Mouse (Mus musculus): Measurements from ENCODE around the gene Tspo2. TPM values are rescaled to one million over a fixed set of nuclear protein-coding genes. Genes with fewer than 3 reads are reported as not detected.

Tspo2 gene
- polyA plus RNA-seq, 1 experiment from 2014 or later = 0.24 TPM

DNA sequence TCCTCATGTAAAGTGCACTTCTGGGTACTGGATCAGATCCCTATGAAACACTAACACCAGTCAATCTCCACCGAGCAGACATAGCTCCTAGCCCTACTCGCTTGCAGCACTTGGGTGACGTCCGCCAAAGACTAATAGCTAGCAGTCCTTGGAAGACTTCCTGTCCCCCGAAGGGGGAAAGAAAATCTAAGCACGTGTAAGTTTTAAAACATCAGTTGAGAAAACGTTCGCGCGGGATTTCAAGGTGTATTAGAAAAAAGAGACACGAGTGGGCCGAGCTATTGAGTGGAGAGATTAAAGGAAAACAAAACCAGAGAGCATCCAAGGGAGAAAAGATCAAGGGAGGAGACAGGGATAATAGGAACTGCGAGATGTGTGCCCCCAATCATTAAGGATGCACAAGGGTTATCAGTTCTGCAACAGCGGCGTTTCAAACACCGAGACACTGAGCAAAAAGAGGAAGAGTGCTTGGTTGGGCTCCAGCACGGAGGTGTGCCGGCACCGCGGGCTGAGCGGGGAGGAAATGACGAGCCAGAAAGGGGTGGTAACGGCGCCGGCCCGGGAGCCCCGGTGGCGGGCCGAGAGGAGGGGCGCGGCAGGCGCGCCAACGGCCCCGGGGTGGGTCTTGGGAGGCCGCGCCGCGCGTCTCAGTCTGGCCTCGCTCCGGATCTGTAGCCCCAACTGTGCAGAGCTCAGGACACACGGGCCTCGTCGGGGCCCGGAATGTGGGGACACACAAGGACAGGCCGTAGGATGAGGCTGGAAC is 42.6 kb downstream of the Tspo2 start:
- Histone ChIP-seq H3K36me3 (replicated peaks) (peaks cover 33% of the 10 kb centered on the region), H3K27ac (replicated peaks) (peak overlapping the region; percentile 99), H3K4me1 (peaks cover 28% of the 10 kb centered on the region), H3K4me3 (peak overlapping the region; percentile 89), H3K27me3 (replicated peaks; ENCODE audit: low read depth, poor library complexity, severe bottlenecking) (no peaks in the 10 kb centered on the region), H3K9me3 (no peaks in the 10 kb centered on the region)
- under 1% methylated on average over 47 of the region's 47 CpGs for WGBS
- peak; percentile 84 for DNase-seq (ENCODE audit: low spot score)

DNA sequence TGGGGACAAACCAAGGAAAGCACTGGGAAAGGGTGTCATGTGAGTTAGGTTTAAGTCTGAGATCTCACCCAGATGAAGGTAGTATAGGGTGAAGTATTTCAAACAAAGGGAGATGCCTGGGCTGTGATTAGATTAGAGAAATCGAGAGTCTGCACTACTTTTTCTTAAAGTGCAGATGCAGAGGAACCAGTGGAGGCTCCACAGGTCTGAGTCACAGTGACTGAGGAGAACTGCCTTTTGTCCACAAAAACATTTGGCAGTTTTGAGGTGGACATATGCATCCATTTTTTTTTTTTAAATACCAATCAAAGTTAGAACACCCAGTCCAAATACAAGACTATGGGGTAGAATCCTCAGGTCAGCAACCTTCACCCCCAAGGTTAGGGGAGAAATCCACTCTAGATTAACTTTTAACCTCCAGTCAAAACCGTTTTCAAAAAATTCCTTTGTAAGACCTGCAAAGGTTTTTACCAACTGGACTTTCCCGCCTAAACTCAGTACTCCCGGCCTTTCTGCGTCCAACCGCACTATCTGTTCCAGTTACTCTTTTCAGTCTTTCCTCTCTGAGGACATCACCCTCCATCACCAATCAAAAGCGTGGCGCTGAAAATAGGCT is 43.3 kb downstream of the Tspo2 start:
- Histone ChIP-seq H3K36me3 (replicated peaks) (peaks cover 28% of the 10 kb centered on the region), H3K9me3 (no peaks in the 10 kb centered on the region), H3K27ac (replicated peaks) (peak overlapping the region; percentile 99), H3K4me3 (peak overlapping the region; percentile 89), H3K4me1 (peaks cover 28% of the 10 kb centered on the region), H3K27me3 (replicated peaks; ENCODE audit: low read depth, poor library complexity, severe bottlenecking) (no peaks in the 10 kb centered on the region)
- WGBS = 23% methylated on average over 8 of the region's 8 CpGs
- no peak for DNase-seq (ENCODE audit: low spot score)

DNA sequence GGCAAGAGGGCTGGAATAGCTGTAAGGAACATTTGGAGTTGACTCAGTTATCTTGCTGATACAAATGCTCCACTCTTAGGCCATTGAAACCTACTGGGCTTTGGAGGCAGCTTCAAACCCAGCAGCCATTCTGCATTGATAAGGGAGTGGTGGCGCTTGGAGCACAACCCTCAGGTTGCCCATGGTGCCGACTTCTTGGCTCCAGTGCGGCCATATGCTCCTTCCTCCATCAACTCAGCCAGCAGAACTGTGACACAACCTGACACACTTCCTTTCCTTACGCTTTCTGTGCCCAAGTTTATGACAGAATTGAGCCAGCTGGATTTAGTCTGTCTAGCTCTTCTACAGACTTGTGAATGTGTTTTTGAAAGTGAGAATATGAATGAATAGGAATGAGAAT is 44.2 kb downstream of the Tspo2 start:
- WGBS = 87% methylated on average over 4 of the region's 4 CpGs
- no peak for DNase-seq (ENCODE audit: low spot score)
- Histone ChIP-seq H3K4me1 (peaks cover 28% of the 10 kb centered on the region), H3K36me3 (replicated peaks) (peaks cover 28% of the 10 kb centered on the region), H3K27me3 (replicated peaks; ENCODE audit: low read depth, poor library complexity, severe bottlenecking) (no peaks in the 10 kb centered on the region), H3K4me3 (peak overlapping the region; percentile 89), H3K27ac (replicated peaks) (peak overlapping the region; percentile 99), H3K9me3 (no peaks in the 10 kb centered on the region)

DNA sequence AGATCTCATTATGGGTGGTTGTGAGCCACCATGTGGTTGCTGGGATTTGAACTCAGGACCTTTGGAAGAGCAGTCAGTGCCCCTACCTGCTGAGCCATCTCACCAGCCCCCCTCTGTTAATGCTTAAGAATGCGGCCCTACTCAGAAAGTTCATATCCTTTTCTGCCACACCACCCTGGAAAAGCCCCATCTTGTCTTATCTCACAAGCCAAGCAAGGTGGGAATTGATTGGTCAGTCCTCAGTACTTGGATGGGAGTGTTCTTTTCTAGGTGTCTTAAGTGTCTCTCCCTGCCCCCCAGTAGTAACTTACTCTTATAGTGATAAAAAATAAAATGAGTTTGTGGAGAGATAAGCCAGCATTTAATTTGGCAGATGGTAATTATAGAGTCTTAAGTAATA is 46.6 kb downstream of the Tspo2 start:
- peaks cover 32% of the 10 kb centered on the region for H3K36me3 ChIP-seq (replicated peaks)
- WGBS = 81% methylated on average over 1 of the region's 1 CpGs

DNA sequence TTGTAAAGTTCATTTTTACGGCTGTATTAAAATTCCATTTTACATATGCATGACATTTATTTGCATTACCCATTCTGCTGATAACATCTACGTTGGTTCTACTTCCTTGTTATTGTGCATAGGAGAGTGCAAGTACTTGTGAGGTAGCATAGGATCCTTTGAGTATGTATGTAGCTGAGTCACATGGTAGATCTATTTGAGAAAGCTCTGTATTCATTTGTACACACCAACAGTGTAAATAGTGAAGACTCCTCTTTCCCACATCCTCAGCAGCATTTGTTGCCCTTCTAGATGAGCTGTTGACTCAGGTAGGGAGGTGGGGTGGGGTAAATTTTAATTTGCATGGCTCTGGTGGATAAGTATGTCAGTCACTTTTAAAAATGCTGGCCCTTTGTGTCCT is 47.5 kb downstream of the Tspo2 start:
- H3K27me3 ChIP-seq (replicated peaks; ENCODE audit: low read depth, poor library complexity, severe bottlenecking) = no peaks in the 10 kb centered on the region
- DNase-seq (ENCODE audit: low spot score) = no peak
- no peak overlapping the region for H3K4me3 ChIP-seq
- 91% methylated on average over 2 of the region's 2 CpGs for WGBS
- peaks cover 41% of the 10 kb centered on the region for H3K36me3 ChIP-seq (replicated peaks)
- H3K4me1 ChIP-seq = peaks cover 14% of the 10 kb centered on the region
- no peaks in the 10 kb centered on the region for H3K9me3 ChIP-seq
- H3K27ac ChIP-seq (replicated peaks) = no peak overlapping the region

More for the DNA sequence above, 46.6 kb downstream of the Tspo2 start:
- Histone ChIP-seq H3K4me1 (peaks cover 14% of the 10 kb centered on the region), H3K27me3 (replicated peaks; ENCODE audit: low read depth, poor library complexity, severe bottlenecking) (no peaks in the 10 kb centered on the region), H3K9me3 (no peaks in the 10 kb centered on the region), H3K27ac (replicated peaks) (no peak overlapping the region), H3K4me3 (no peak overlapping the region)
- DNase-seq (ENCODE audit: low spot score) = no peak

DNA sequence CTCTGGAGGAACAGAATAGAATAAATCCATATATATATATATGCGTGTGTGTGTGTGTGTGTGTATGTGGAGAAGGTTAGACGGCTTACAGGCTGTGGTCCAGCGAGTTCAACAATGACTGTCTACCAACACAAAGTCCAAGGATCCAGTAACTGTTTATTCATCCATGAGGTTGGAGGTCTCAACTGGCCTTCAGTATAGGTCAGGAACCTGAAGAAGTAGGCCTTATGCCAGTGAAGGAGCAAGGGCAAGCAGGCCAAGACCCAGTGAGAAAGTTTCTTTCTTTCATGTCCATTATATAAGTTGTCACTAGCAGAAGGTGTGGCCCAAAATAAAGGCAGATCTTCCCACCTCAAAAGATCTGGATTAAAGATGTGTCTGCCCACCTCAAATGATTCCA is 48.6 kb downstream of the Tspo2 start:
- H3K27ac ChIP-seq (replicated peaks) = no peak overlapping the region
- no peaks in the 10 kb centered on the region for H3K9me3 ChIP-seq
- H3K4me1 ChIP-seq = peaks cover 8% of the 10 kb centered on the region
- no peak overlapping the region for H3K4me3 ChIP-seq
- peaks cover 51% of the 10 kb centered on the region for H3K36me3 ChIP-seq (replicated peaks)
- H3K27me3 ChIP-seq (replicated peaks; ENCODE audit: low read depth, poor library complexity, severe bottlenecking) = no peaks in the 10 kb centered on the region
- WGBS = 93% methylated on average over 3 of the region's 3 CpGs
- DNase-seq (ENCODE audit: low spot score) = no peak

DNA sequence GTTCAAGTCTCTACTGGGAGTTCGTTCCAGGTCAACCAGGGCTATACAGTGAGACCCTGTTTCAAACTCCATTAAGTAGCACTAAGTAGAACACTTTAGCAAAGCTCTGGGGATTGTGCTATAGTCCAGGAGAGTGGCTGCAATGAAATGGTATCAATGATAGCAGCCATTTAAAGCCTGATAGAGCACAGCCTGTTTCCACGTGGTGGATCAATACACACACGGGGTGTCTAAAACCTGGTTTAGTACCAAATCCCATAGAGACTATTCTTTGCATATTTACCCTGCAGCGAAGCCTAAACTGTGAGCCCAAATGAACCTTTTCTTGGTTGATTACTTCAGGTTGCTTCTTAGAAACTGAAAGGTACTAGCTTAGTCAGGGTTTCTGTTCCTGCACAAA is 49.6 kb downstream of the Tspo2 start:
- H3K27me3 ChIP-seq (replicated peaks; ENCODE audit: low read depth, poor library complexity, severe bottlenecking) = no peaks in the 10 kb centered on the region
- H3K4me3 ChIP-seq = no peak overlapping the region
- peaks cover 59% of the 10 kb centered on the region for H3K36me3 ChIP-seq (replicated peaks)
- 87% methylated on average over 4 of the region's 4 CpGs for WGBS
- no peak for DNase-seq (ENCODE audit: low spot score)
- H3K4me1 ChIP-seq = no peaks in the 10 kb centered on the region
- H3K27ac ChIP-seq (replicated peaks) = no peak overlapping the region
- no peaks in the 10 kb centered on the region for H3K9me3 ChIP-seq

Other genes starting within 250 kb of the Tspo2 start
- not detected in 2 replicates for gene Trem1, start 218.8 kb downstream of the Tspo2 start, polyA plus RNA-seq (2016; fragmentation: Nextera tagmentation; extraction: Ambion mirVana)
- not detected in 2 replicates for gene Trem3, start 203.7 kb downstream of the Tspo2 start, polyA plus RNA-seq (2016; fragmentation: Nextera tagmentation; extraction: Ambion mirVana)
- gene Treml4, start 187.2 kb downstream of the Tspo2 start, polyA plus RNA-seq (2016; fragmentation: Nextera tagmentation; extraction: Ambion mirVana) = 0.11 and 0.16 TPM in 2 replicates
- 0.28 and 0.40 TPM in 2 replicates for gene Treml2, start 152.0 kb downstream of the Tspo2 start, polyA plus RNA-seq (2016; fragmentation: Nextera tagmentation; extraction: Ambion mirVana)
- gene B430306N03Rik, start 135.4 kb downstream of the Tspo2 start, polyA plus RNA-seq (2016; fragmentation: Nextera tagmentation; extraction: Ambion mirVana) = not detected in 2 replicates
- 0.59 and 2.5 TPM in 2 replicates for gene Trem2, start 105.1 kb downstream of the Tspo2 start, polyA plus RNA-seq (2016; fragmentation: Nextera tagmentation; extraction: Ambion mirVana)
- gene Treml1, start 91.6 kb downstream of the Tspo2 start, polyA plus RNA-seq (2016; fragmentation: Nextera tagmentation; extraction: Ambion mirVana) = 1.0 and 2.2 TPM in 2 replicates
- 25.4 and 26.6 TPM in 2 replicates for gene Nfya, start 41.6 kb downstream of the Tspo2 start, polyA plus RNA-seq (2016; fragmentation: Nextera tagmentation; extraction: Ambion mirVana)
- gene Oard1, start 41.5 kb downstream of the Tspo2 start, polyA plus RNA-seq (2016; fragmentation: Nextera tagmentation; extraction: Ambion mirVana) = 87.8 and 89.5 TPM in 2 replicates
- 0.61 and 1.2 TPM in 2 replicates for gene Apobec2, start 18.6 kb downstream of the Tspo2 start, polyA plus RNA-seq (2016; fragmentation: Nextera tagmentation; extraction: Ambion mirVana)
- 0.20 and 0.51 TPM in 2 replicates for gene Unc5cl, start 3.4 kb upstream of the Tspo2 start, polyA plus RNA-seq (2016; fragmentation: Nextera tagmentation; extraction: Ambion mirVana)

All from embryonic facial prominence, embryonic 10.5 days (tissue).